Mouse (Mus musculus): ENCODE results near the gene Cd33. TPM values are rescaled to one million over a fixed set of nuclear protein-coding genes. Genes with fewer than 3 reads are reported as not detected.

The Cd33 gene
- polyA plus RNA-seq, 1 experiment, result 2.2 TPM

GRCm38 (mm10) chr7:43522776-43523175 is 21.5 kb downstream of the Cd33 start:
- DNase-seq (ENCODE audit: low read depth, low spot score), result no peak
- 93% methylated on average over 2 of the region's 2 CpGs for WGBS

- DNase-seq (ENCODE audit: low read depth, low spot score), result no peak
- WGBS, result 87% methylated on average over 15 of the region's 15 CpGs
Measured at GRCm38 (mm10) chr7:43518341-43518740, 25.9 kb downstream of the Cd33 start.

GRCm38 (mm10) chr7:43515076-43515475 is 29.2 kb downstream of the Cd33 start:
- DNase-seq (ENCODE audit: low read depth, low spot score), result no peak
- WGBS, result 81% methylated on average over 5 of the region's 5 CpGs

GRCm38 (mm10) chr7:43512519-43512918 is 31.7 kb downstream of the Cd33 start:
- DNase-seq (ENCODE audit: low read depth, low spot score), result no peak

GRCm38 (mm10) chr7:43511707-43512478 is 32.3 kb downstream of the Cd33 start:
- 20% methylated on average over 4 of the region's 4 CpGs for WGBS
- DNase-seq (ENCODE audit: low read depth, low spot score), result peak; percentile 7

More at GRCm38 (mm10) chr7:43512519-43512918, 31.7 kb downstream of the Cd33 start:
- WGBS, result 69% methylated on average over 4 of the region's 4 CpGs

- no peak for DNase-seq (ENCODE audit: low read depth, low spot score)
- 16% methylated on average over 21 of the region's 21 CpGs for WGBS
Measured at GRCm38 (mm10) chr7:43495343-43496021, 48.7 kb downstream of the Cd33 start.

GRCm38 (mm10) chr7:43490861-43491260 is 53.4 kb downstream of the Cd33 start:
- 60% methylated on average over 9 of the region's 9 CpGs for WGBS
- no peak for DNase-seq (ENCODE audit: low read depth, low spot score)

GRCm38 (mm10) chr7:43490182-43490584 is 54.0 kb downstream of the Cd33 start:
- no peak for DNase-seq (ENCODE audit: low read depth, low spot score)

GRCm38 (mm10) chr7:43489631-43490125 is 54.5 kb downstream of the Cd33 start, which contains the start of gene Iglon5:
Gene Iglon5 (minus strand): TSS chr7:43490075.
- DNase-seq (ENCODE audit: low read depth, low spot score), result no peak
- WGBS, result 10% methylated on average over 13 of the region's 41 CpGs

More at GRCm38 (mm10) chr7:43490182-43490584, 54.0 kb downstream of the Cd33 start:
- WGBS, result 8% methylated on average over 2 of the region's 13 CpGs

- DNase-seq (ENCODE audit: low read depth, low spot score), result no peak
- WGBS, result 27% methylated on average over 5 of the region's 5 CpGs
Measured at GRCm38 (mm10) chr7:43488646-43489045, 55.6 kb downstream of the Cd33 start.

GRCm38 (mm10) chr7:43483236-43483635 is 61.0 kb downstream of the Cd33 start:
- no peak for DNase-seq (ENCODE audit: low read depth, low spot score)
- 10% methylated on average over 10 of the region's 10 CpGs for WGBS

- WGBS, result 65% methylated on average over 8 of the region's 8 CpGs
- DNase-seq (ENCODE audit: low read depth, low spot score), result no peak
Measured at GRCm38 (mm10) chr7:43482090-43482716, 62.0 kb downstream of the Cd33 start.

- DNase-seq (ENCODE audit: low read depth, low spot score), result no peak
- 62% methylated on average over 3 of the region's 3 CpGs for WGBS
Measured at GRCm38 (mm10) chr7:43481191-43481590, 63.0 kb downstream of the Cd33 start.

GRCm38 (mm10) chr7:43476376-43476775 is 67.9 kb downstream of the Cd33 start:
- no peak for DNase-seq (ENCODE audit: low read depth, low spot score)
- WGBS, result 7% methylated on average over 13 of the region's 13 CpGs

- 8% methylated on average over 23 of the region's 23 CpGs for WGBS
- DNase-seq (ENCODE audit: low read depth, low spot score), result no peak
Measured at GRCm38 (mm10) chr7:43475706-43476105, 68.5 kb downstream of the Cd33 start.

Other genes starting within 250 kb of the Cd33 start
- 2.0 and 3.4 TPM in 2 replicates for gene Zfp715, start 231.1 kb downstream of the Cd33 start, polyA plus RNA-seq (2012; rRNA removed)
- gene Siglecf, start 193.1 kb downstream of the Cd33 start, polyA plus RNA-seq (2012; rRNA removed), result 2.0 and 5.1 TPM in 2 replicates
- 12.5 and 15.7 TPM in 2 replicates for gene Siglecg, start 136.2 kb downstream of the Cd33 start, polyA plus RNA-seq (2012; rRNA removed)
- gene Lim2, start 116.8 kb downstream of the Cd33 start, polyA plus RNA-seq (2012; rRNA removed), result not detected in 2 replicates
- 23.8 and 26.9 TPM in 2 replicates for gene Nkg7, start 107.4 kb downstream of the Cd33 start, polyA plus RNA-seq (2012; rRNA removed)
- gene Cldnd2, start 103.6 kb downstream of the Cd33 start, polyA plus RNA-seq (2012; rRNA removed), result not detected in 2 replicates
- 95.4 and 114 TPM in 2 replicates for gene Etfb, start 100.3 kb downstream of the Cd33 start, polyA plus RNA-seq (2012; rRNA removed)
- gene Gm45233, start 100.3 kb downstream of the Cd33 start, polyA plus RNA-seq (2012; rRNA removed), result 0.33 TPM in 1 of 2 replicates, not detected in the other
- gene Vsig10l, start 81.3 kb downstream of the Cd33 start, polyA plus RNA-seq (2012; rRNA removed), result 2.0 and 2.2 TPM in 2 replicates
- gene Iglon5, start 54.4 kb downstream of the Cd33 start, polyA plus RNA-seq (2012; rRNA removed), result 1.2 and 1.8 TPM in 2 replicates
- not detected in 2 replicates for gene 4931406B18Rik, start 38.5 kb downstream of the Cd33 start, polyA plus RNA-seq (2012; rRNA removed)
- 0.83 and 1.3 TPM in 2 replicates for gene Zfp658, start 17.8 kb upstream of the Cd33 start, polyA plus RNA-seq (2012; rRNA removed)
- gene Zfp719, start 35.2 kb upstream of the Cd33 start, polyA plus RNA-seq (2012; rRNA removed), result 0.98 and 1.7 TPM in 2 replicates
- gene Zfp819, start 62.7 kb upstream of the Cd33 start, polyA plus RNA-seq (2012; rRNA removed), result 0.10 TPM in 1 of 2 replicates, not detected in the other
- 19.4 and 35.3 TPM in 2 replicates for gene Ceacam18, start 90.3 kb upstream of the Cd33 start, polyA plus RNA-seq (2012; rRNA removed)
- 4.4 and 4.8 TPM in 2 replicates for gene Siglece, start 115.7 kb upstream of the Cd33 start, polyA plus RNA-seq (2012; rRNA removed)
- gene Ctu1, start 127.6 kb upstream of the Cd33 start, polyA plus RNA-seq (2012; rRNA removed), result 8.8 and 9.2 TPM in 2 replicates
- 0.16 TPM in 2 replicates for gene Klk14, start 146.0 kb upstream of the Cd33 start, polyA plus RNA-seq (2012; rRNA removed)
- not detected in 2 replicates for gene Klk13, start 168.1 kb upstream of the Cd33 start, polyA plus RNA-seq (2012; rRNA removed)
- not detected in 2 replicates for gene Klk12, start 224.5 kb upstream of the Cd33 start, polyA plus RNA-seq (2012; rRNA removed)
- gene Klk11, start 230.2 kb upstream of the Cd33 start, polyA plus RNA-seq (2012; rRNA removed), result not detected in 2 replicates
- gene Klk10, start 236.6 kb upstream of the Cd33 start, polyA plus RNA-seq (2012; rRNA removed), result 0.21 and 0.69 TPM in 2 replicates
- not detected in 2 replicates for gene Klk9, start 247.5 kb upstream of the Cd33 start, polyA plus RNA-seq (2012; rRNA removed)